ENCODE assay signal across 27 mouse cellular contexts in genomic region chr4:91596619-91597018, GRCm38 (mm10).
DNase-seq lines count a peak whose midpoint lies in the region; ATAC-seq and TF ChIP-seq lines count a peak whose summit lies in the region.
"Had no signal": no experiment of that assay in that cellular context is flagged by ENCODE, and none has a peak within 500 bp of the region (broad histone marks: within the 10 kb centered on the region; RNA-seq: fewer than 3 reads in every experiment).

No protein-coding gene starts in this region.

- no peaks in the 10 kb centered on the region for H3K4me1 ChIP-seq in neural tube, embryonic 15.5 days
- no peaks in the 10 kb centered on the region for H3K4me1 ChIP-seq in embryonic fibroblast, embryonic 13.5 days (ENCODE audit: control insufficient read depth, insufficient read depth, low read length)
- H3K4me1 ChIP-seq: forebrain, embryonic 12.5 days; heart, embryonic 13.5 days; limb, embryonic 13.5 days; liver, embryonic 13.5 days; midbrain, embryonic 12.5 days had no signal

- peak; percentile 14 for DNase-seq in neural tube, embryonic 10.5 days (ENCODE audit: extremely low spot score, low spot score)
- DNase-seq in embryo, embryonic 10.5 days (ENCODE audit: low spot score), result peak; percentile 40
- no peak for DNase-seq in adrenal gland, postnatal 4 days (ENCODE audit: low spot score in 2 of 2)
- DNase-seq in lung, postnatal 14 days, result no peak
- DNase-seq: adrenal gland, adult 8-10 months; cerebellum, adult 11-12 months; cerebellum, postnatal 10 days; gastrocnemius, postnatal 10 days; heart, postnatal 10 days; kidney, adult 8-10 months; kidney, postnatal 4 days; liver, embryonic 13.5 days; lung, adult 18-20 months; right cerebral cortex, adult 18-20 months; spleen, adult 18-20 months; thymus, postnatal 36 days had no signal

- no peaks in the 10 kb centered on the region for H3K9me3 ChIP-seq in neural tube, embryonic 15.5 days (replicated peaks)
- H3K9me3 ChIP-seq: forebrain, embryonic 12.5 days; heart, embryonic 13.5 days; limb, embryonic 13.5 days; liver, embryonic 13.5 days; midbrain, embryonic 12.5 days had no signal

- no peak for ATAC-seq in neural tube, embryonic 15.5 days (ENCODE audit: low FRiP score)
- ATAC-seq: activated CD4-positive, CD25-positive, alpha-beta regulatory T cell, adult 4 months; intestine, embryonic 16.5 days; lung, postnatal 0 days had no signal

- no peak for TF ChIP-seq CTCF in embryonic fibroblast, embryonic 13.5 days (IDR thresholded peaks at IDR 0.05; ENCODE audit: borderline replicate concordance, insufficient read depth, low read length)

- H3K27me3 ChIP-seq in neural tube, embryonic 15.5 days (replicated peaks), result no peaks in the 10 kb centered on the region
- H3K27me3 ChIP-seq: CH12.LX; forebrain, embryonic 12.5 days; heart, embryonic 13.5 days; limb, embryonic 13.5 days; liver, embryonic 13.5 days; midbrain, embryonic 12.5 days had no signal

- no peak overlapping the region for H3K27ac ChIP-seq in neural tube, embryonic 15.5 days (replicated peaks)
- peak overlapping the region; percentile 47; the same call in 1 of the 2 replicates for H3K27ac ChIP-seq in embryonic fibroblast, embryonic 13.5 days (ENCODE audit: insufficient read depth, low read length)
- H3K27ac ChIP-seq: forebrain, embryonic 12.5 days; heart, embryonic 13.5 days; kidney, postnatal 0 days; limb, embryonic 13.5 days; liver, embryonic 13.5 days; midbrain, embryonic 12.5 days had no signal

- H3K4me3 ChIP-seq in neural tube, embryonic 15.5 days (replicated peaks), result no peak overlapping the region
- no peak overlapping the region for H3K4me3 ChIP-seq in embryonic fibroblast, embryonic 13.5 days (ENCODE audit: insufficient read depth, low read length)
- H3K4me3 ChIP-seq: forebrain, embryonic 12.5 days; heart, embryonic 13.5 days; limb, embryonic 13.5 days; liver, embryonic 13.5 days; midbrain, embryonic 12.5 days had no signal

- H3K4me2 ChIP-seq in neural tube, embryonic 15.5 days, result no peak overlapping the region
- H3K4me2 ChIP-seq: forebrain, embryonic 12.5 days; heart, embryonic 13.5 days; limb, embryonic 13.5 days; liver, embryonic 13.5 days; midbrain, embryonic 12.5 days had no signal

- no peaks in the 10 kb centered on the region for H3K36me3 ChIP-seq in neural tube, embryonic 15.5 days
- H3K36me3 ChIP-seq: forebrain, embryonic 12.5 days; heart, embryonic 13.5 days; limb, embryonic 13.5 days; liver, embryonic 13.5 days; midbrain, embryonic 12.5 days had no signal

- no peak for TF ChIP-seq POLR2A in embryonic fibroblast, embryonic 13.5 days (IDR thresholded peaks at IDR 0.05; ENCODE audit: low read depth, low read length)

- WGBS in neural tube, embryonic 15.5 days, result 72% methylated on average over 6 of the region's 6 CpGs

- H3K9ac ChIP-seq in neural tube, embryonic 15.5 days (replicated peaks), result no peak overlapping the region
- H3K9ac ChIP-seq: forebrain, embryonic 12.5 days; heart, embryonic 13.5 days; limb, embryonic 13.5 days; liver, embryonic 13.5 days; midbrain, embryonic 12.5 days had no signal

Comparison
In these comparisons a context has a peak if more than half of its experiments do, and no peak if none do; other contexts are left out.
1. DNase-seq: peak in neural tube, embryonic 10.5 days (single experiment) and embryo, embryonic 10.5 days (single experiment); none in adrenal gland, postnatal 4 days (0 of 2) and lung, postnatal 14 days (single experiment).